Mouse (Mus musculus) hindbrain, postnatal 0 days (tissue): ENCODE results near the gene Ankrd53. TPM values are rescaled to one million over a fixed set of nuclear protein-coding genes. Genes with fewer than 3 reads are reported as not detected.

ENCODE experiments used
- ATAC-seq: fragments of 200-750 bp; cut with Nextera tagmentation; 2 replicates; pipeline ENCODE4 v1.8.0; 2017; ENCODE audit warnings: mild to moderate bottlenecking, moderate TSS enrichment, moderate library complexity
- DNase-seq: peaks from one replicate; pipeline ENCODE4 v3.0.0-alpha.2; 2015; ENCODE audit warnings: low spot score
- H3K27ac ChIP-seq: fragments of 300-500 bp; sonication (generic); 2 replicates; pipeline ENCODE4 v1.5.1; 2014; ENCODE audit warnings: mild to moderate bottlenecking
- H3K27me3 ChIP-seq: fragments of 300-500 bp; sonication (generic); 2 replicates; pipeline ENCODE4 v1.6.1; 2014; ENCODE audit warnings: low read length, mixed read lengths; ENCODE audit not compliant: insufficient read depth
- H3K36me3 ChIP-seq: fragments of 300-500 bp; sonication (generic); 2 replicates; pipeline ENCODE4 v1.6.1; 2014; ENCODE audit warnings: low read length, mixed read lengths; ENCODE audit not compliant: insufficient read depth
- H3K4me1 ChIP-seq: fragments of 300-500 bp; sonication (generic); 2 replicates; pipeline ENCODE4 v1.6.1; 2014; ENCODE audit warnings: antibody characterized with exemption, low read length, mixed read lengths; ENCODE audit not compliant: insufficient read depth
- H3K4me2 ChIP-seq: fragments of 300-500 bp; sonication (generic); 2 replicates; pipeline ENCODE4 v1.6.1; 2014; ENCODE audit warnings: low read depth, mild to moderate bottlenecking, low read length, moderate library complexity, mixed read lengths
- H3K4me3 ChIP-seq: fragments of 300-500 bp; sonication (generic); 2 replicates; pipeline ENCODE4 v1.5.1; 2014; ENCODE audit warnings: low read length
- H3K9ac ChIP-seq: fragments of 300-500 bp; sonication (generic); replicated peaks from 2 replicates; pipeline ENCODE4 v1.6.1; 2014; ENCODE audit warnings: mild to moderate bottlenecking, low read length, moderate library complexity, mixed read lengths
- H3K9me3 ChIP-seq: fragments of 300-500 bp; sonication (generic); 2 replicates; pipeline ENCODE4 v1.6.1; 2016; ENCODE audit warnings: low read length, mixed read lengths
- CTCF ChIP-seq: IDR thresholded peaks from 2 replicates; pipeline ENCODE4 v1.5.1; 2016; ENCODE audit warnings: antibody characterized with exemption, control low read depth, low read depth
- WGBS: fragments of 180-500 bp; shearing (Covaris S2); extraction: QIAGEN DNeasy Blood & Tissue Kit; methylation state at CpG from one replicate; pipeline ENCODE4 v1.1.7; 2014; 5-methylcytosine and 5-hydroxymethylcytosine counted together
- polyA plus RNA-seq: library from polyadenylated mRNA; unstranded; fragments of >200 nt; fragmentation: Nextera tagmentation; extraction: Ambion mirVana; gene quantifications from 2 replicates; pipeline ENCODE4 v1.2.1, GENCODE M21; 2015
- total RNA-seq: library from RNA; depleted of rRNA; stranded (reverse); fragments of >200 nt; gene quantifications from 2 replicates; pipeline ENCODE4 v1.2.3, GENCODE M21; 2014; rRNA removed

Gene Ankrd53
- total RNA-seq (not detected in 2 replicates), polyA plus RNA-seq (0.10 TPM in 1 of 2 replicates, not detected in the other)

DNA sequence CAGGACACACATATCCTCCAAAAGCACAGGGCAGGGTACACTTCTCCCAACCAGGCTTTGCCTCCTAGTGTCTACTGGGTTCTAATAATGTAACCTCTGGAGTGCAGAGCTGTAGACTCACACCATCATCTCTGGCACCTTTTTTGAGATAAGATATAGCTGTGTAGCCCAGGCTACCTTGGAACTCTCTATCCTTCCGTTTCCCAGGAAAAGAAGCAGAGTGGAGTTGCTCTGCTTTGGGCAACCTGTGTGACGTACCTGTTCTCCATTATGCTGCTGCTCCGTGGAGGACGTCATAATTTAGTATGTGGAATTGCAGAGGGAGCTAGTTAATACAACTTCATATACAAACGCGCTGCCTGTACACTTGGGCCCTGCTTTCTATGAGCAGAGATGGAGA lies at the start of gene Ankrd53:
TSS of gene Ankrd53 (plus strand) at position 301 of the 400 bp plus-strand sequence.
- Histone ChIP-seq H3K4me1 (no peaks in the 10 kb centered on the region), H3K36me3 (0 out of 2 replicates have a peak, but pooled peaks cover 3% of the 10 kb centered on the region), H3K4me2 (peak within 1 kb of the TSS; percentile 46), H3K4me3 (peak within 1 kb of the TSS; percentile 16), H3K9me3 (no peaks in the 10 kb centered on the region), H3K27me3 (peaks cover 48% of the 10 kb centered on the region), H3K9ac (no peak within 1 kb of the TSS; the same call in 1 of the 2 replicates), H3K27ac (no peak within 1 kb of the TSS)
- no peak for ATAC-seq
- WGBS, result 31% methylated on average over 6 of the region's 6 CpGs
- no peak for TF ChIP-seq CTCF
- no peak for DNase-seq

DNA sequence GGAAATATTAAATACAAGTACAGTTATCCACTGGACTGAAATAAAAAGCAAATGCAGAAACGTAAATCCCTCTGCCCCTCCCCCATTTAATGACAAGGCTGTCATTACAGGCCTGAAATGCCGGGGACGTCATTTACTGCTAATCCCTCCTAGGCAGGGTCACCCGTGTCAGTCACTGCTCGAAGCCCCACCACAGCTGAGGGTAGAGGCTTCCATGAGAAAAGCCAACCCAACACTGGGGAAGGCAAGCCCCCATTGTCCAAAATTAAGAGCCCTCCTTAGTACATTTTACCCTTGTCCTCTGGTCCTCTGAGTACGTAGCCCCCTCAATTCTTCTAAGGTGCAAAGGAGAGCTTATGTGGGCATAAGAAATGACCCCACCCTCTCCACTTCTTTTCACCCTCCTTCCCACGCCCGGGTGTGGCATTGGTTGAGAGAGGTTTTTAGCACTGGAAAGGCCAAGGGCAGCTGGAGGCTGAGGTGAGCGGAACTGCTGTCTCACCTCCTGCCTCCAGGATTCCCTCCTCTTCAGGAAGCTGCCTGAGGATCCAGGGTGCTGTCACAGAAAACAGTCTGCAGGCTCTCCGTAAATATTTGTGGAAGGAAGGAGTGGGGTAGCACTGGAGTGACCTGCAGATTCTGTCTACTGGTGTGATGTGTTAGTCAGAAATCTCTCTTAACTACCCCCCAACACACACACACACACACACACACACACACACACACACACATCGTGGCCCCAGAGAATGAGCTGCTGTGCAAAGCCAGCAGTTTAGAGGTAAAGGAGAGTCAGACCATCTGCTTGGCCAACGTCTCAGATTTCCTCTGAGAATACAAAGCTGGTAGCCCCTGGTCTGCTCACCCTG lies 48.9 kb upstream of the Ankrd53 start:
- H3K27me3 ChIP-seq, result peaks cover 86% of the 10 kb centered on the region
- no peak overlapping the region for H3K4me3 ChIP-seq
- H3K9ac ChIP-seq, result no peak overlapping the region
- ATAC-seq (no peak), DNase-seq (no peak)
- no peak overlapping the region for H3K27ac ChIP-seq
- TF ChIP-seq CTCF, result no peak
- WGBS, result 6% methylated on average over 12 of the region's 12 CpGs
- no peak overlapping the region for H3K4me2 ChIP-seq
- H3K4me1 ChIP-seq, result 0 out of 2 replicates have a peak, but pooled peaks cover 5% of the 10 kb centered on the region
- H3K36me3 ChIP-seq, result no peaks in the 10 kb centered on the region
- no peaks in the 10 kb centered on the region for H3K9me3 ChIP-seq

DNA sequence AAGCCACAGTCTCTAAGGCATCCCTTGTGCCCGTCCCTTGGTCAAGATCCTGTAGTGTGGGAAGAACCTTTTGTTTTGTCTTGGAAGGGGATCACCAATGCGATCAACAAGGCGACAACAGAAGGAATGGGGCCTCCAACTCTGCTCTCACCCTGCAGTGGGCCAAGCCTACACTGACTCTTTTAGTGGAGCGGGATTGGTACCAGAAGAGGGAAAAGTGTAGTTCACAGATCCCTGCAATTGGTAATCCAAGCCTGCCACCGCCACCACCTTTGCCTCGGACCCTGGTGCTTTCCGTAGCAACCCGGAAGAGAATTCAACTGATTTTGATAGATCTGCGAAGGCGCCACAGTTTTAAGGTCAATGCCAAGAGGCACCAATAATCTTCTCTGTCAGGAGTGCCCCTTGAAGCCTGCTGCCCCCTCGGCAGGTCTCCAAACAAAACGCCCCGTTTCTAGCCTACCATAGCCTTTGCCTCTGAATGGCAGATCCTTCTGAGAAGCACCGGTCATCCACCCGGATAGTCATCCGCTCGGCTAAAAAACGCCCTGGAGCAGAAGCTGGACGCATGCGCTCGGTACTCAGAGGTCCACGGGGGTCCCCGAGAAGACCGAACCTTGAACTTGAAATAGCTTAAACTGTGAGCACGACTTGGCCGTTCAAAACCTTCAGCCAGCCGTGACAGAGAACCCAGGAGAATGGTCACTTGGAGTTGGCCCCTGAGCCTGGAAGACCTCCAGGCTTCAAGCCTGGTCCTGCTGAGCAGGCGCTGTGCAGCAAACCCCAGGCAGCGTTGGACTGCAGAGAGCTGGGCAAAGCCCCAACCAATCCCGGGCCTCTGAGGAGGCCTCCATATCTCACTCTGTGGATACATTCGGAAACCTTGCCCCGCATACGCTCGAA lies 48.0 kb upstream of the Ankrd53 start:
- no peak for TF ChIP-seq CTCF
- no peaks in the 10 kb centered on the region for H3K36me3 ChIP-seq
- H3K4me2 ChIP-seq, result no peak overlapping the region
- peaks cover 85% of the 10 kb centered on the region for H3K27me3 ChIP-seq
- whole genome bisulfite sequencing, result 1% methylated on average over 34 of the region's 34 CpGs
- no peaks in the 10 kb centered on the region for H3K9me3 ChIP-seq
- no peak overlapping the region for H3K4me3 ChIP-seq
- DNase-seq, result peak; percentile 36
- H3K4me1 ChIP-seq, result 0 out of 2 replicates have a peak, but pooled peaks cover 5% of the 10 kb centered on the region
- H3K27ac ChIP-seq, result no peak overlapping the region
- ATAC-seq, result no peak
- no peak overlapping the region for H3K9ac ChIP-seq

DNA sequence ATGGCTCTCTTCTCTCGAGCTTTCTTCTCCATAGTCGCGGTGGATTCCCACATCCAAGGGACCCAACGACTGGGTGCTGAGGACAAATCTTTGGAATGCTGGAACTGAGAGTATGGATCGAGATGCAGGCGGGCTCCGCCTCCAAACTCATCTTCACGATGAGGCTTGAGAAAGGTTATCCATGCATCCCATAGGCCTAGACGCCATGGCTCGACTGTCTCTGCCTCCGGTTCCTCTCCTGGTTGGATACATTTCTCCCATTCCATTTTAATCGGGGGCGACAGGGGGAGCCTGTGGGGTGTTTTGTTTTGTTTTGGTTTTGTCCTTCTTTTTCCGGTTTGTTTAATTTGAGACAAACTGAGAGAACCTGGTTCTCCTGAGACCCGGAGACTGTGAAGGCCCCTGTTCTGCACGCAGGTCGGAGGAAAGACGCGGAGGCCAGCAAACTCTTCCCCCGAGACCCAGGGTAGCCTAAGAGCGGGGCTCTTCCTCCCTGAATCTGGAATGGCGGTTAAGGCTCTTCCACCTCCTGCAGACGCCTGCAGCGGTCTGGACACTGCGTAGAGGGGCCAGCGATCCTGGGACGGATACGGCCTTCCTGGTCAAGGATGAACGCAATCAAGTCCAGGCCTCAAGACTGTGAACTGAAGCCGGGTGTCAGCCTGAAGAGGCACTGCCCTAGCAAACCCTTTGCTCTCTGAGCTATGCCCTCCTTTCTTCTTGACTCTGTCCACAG lies 46.8 kb upstream of the Ankrd53 start:
- H3K4me2 ChIP-seq, result no peak overlapping the region
- H3K36me3 ChIP-seq, result no peaks in the 10 kb centered on the region
- 1% methylated on average over 30 of the region's 30 CpGs for WGBS
- no peak overlapping the region for H3K27ac ChIP-seq
- H3K9me3 ChIP-seq, result no peaks in the 10 kb centered on the region
- no peak for TF ChIP-seq CTCF
- no peak overlapping the region for H3K4me3 ChIP-seq
- DNase-seq (no peak), ATAC-seq (no peak)
- no peak overlapping the region for H3K9ac ChIP-seq
- H3K4me1 ChIP-seq, result 0 out of 2 replicates have a peak, but pooled peaks cover 5% of the 10 kb centered on the region
- peaks cover 86% of the 10 kb centered on the region for H3K27me3 ChIP-seq

DNA sequence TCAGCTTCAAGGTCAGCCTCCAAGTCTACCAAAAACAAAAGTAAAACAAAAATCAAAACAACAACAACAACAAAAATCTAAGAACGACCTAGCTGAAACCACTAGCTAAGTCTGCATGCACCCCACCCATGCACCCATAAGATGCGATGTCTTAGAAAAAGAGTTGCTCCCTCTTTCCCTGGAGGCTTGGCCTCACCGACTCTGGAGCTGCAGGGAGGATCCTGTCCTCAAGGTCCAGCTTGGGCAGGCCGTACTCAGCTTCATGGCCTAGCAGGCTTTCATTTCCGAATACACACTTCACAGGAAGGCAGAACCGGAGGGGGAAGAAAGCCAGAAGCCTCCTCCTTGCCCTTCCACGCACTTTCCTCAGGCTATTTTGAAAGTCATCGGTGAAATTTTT lies 45.4 kb upstream of the Ankrd53 start:
- ATAC-seq (no peak), DNase-seq (no peak)
- H3K4me3 ChIP-seq, result no peak overlapping the region
- H3K4me1 ChIP-seq, result 0 out of 2 replicates have a peak, but pooled peaks cover 2% of the 10 kb centered on the region
- no peaks in the 10 kb centered on the region for H3K9me3 ChIP-seq
- H3K36me3 ChIP-seq, result no peaks in the 10 kb centered on the region
- H3K9ac ChIP-seq, result no peak overlapping the region
- 3% methylated on average over 8 of the region's 8 CpGs for WGBS
- no peak for TF ChIP-seq CTCF
- no peak overlapping the region for H3K4me2 ChIP-seq
- no peak overlapping the region for H3K27ac ChIP-seq
- peaks cover 87% of the 10 kb centered on the region for H3K27me3 ChIP-seq

DNA sequence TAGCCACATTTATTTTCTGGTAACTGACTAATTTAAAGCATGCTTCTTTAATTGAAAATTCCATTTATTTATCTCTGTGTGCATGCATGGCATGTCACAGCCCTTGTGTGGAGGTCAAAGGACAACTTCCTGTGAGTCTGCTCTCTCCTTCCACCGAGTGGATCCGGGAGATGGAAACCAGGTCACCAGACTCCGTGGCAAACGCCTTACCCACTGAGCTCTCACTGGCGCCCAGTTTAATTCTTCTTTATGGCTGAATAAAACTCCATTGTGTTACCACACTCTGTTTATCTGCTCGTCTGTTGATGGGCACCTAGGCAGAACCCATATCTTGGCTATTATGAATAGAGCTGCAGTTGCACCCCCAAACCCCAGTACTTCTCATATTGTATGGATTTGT lies 39.9 kb upstream of the Ankrd53 start:
- Histone ChIP-seq H3K9me3 (no peaks in the 10 kb centered on the region), H3K9ac (no peak overlapping the region), H3K27ac (no peak overlapping the region), H3K27me3 (peaks cover 72% of the 10 kb centered on the region), H3K36me3 (no peaks in the 10 kb centered on the region), H3K4me1 (no peaks in the 10 kb centered on the region), H3K4me2 (no peak overlapping the region), H3K4me3 (no peak overlapping the region)
- ATAC-seq, result no peak
- no peak for DNase-seq
- TF ChIP-seq CTCF, result no peak
- 20% methylated on average over 6 of the region's 6 CpGs for WGBS
